Mouse (Mus musculus): ENCODE data around the gene Sorl1. TPM values are rescaled to one million over a fixed set of nuclear protein-coding genes. Genes with fewer than 3 reads are reported as not detected.

Sorl1 gene
- polyA plus RNA-seq, 1 experiment from 2014 or later: 9.6 TPM

DNA sequence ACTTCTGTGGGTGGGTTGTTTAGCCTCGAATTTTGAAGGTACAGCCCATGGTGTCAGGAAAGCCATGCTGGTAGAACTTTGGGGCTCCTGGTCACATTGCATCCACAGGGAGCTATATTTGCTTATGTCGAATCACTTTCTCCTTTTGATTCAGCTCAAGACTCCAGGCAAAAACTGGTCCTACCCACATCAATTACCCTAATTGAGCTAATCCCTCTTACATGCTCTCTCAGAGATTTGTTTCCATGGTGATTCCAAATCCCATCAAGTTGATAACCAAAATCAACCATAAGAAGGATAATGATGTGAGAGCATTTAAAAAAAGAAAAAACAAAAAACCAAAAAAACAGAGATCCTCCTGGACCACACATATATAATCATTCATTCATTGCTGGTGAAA, 75.6 kb downstream of the Sorl1 start:
- no peak for ATAC-seq (ENCODE audit: insufficient number of reproducible peaks, low FRiP score)
- Histone ChIP-seq H3K4me1 (replicated peaks) (peaks cover 20% of the 10 kb centered on the region), H3K9ac (no peak overlapping the region), H3K27ac (ENCODE audit: poor library complexity, severe bottlenecking) (no peak overlapping the region; the same call in 1 of the 2 replicates), H3K9me3 (replicated peaks) (0 out of 2 replicates have a peak, but pooled peaks cover 4% of the 10 kb centered on the region), H3K4me2 (peak overlapping the region; percentile 30; the same call in 1 of the 2 replicates), H3K36me3 (no peaks in the 10 kb centered on the region), H3K27me3 (replicated peaks) (peaks cover 10% of the 10 kb centered on the region; the same call in 1 of the 2 replicates), H3K4me3 (no peak overlapping the region)
- WGBS: 27% methylated on average over 2 of the region's 2 CpGs

DNA sequence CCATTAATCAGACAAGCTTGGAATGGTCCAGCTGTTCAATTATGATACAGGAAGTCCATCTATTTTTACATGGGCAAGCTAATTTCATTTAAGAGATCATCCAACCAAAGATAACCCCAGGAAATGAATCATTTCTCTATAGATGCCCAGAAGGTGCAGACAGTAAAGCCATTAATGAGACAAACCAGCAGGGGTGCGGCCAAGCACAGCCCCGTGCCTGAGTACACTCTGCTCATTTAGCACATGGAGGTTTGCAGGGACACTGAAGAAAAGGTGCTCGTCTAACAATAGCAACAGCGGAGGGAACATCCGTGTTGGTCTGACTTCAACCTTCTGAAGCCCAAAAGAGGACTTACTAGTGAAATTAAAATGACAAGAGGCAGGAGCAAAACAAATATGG, 76.3 kb downstream of the Sorl1 start:
- Histone ChIP-seq H3K9me3 (replicated peaks) (0 out of 2 replicates have a peak, but pooled peaks cover 4% of the 10 kb centered on the region), H3K36me3 (no peaks in the 10 kb centered on the region), H3K4me1 (replicated peaks) (peaks cover 16% of the 10 kb centered on the region), H3K4me3 (no peak overlapping the region), H3K9ac (no peak overlapping the region), H3K4me2 (peak overlapping the region; percentile 30; the same call in 1 of the 2 replicates), H3K27me3 (replicated peaks) (peaks cover 13% of the 10 kb centered on the region), H3K27ac (ENCODE audit: poor library complexity, severe bottlenecking) (no peak overlapping the region)
- no peak for ATAC-seq (ENCODE audit: insufficient number of reproducible peaks, low FRiP score)
- WGBS: 31% methylated on average over 5 of the region's 5 CpGs

DNA sequence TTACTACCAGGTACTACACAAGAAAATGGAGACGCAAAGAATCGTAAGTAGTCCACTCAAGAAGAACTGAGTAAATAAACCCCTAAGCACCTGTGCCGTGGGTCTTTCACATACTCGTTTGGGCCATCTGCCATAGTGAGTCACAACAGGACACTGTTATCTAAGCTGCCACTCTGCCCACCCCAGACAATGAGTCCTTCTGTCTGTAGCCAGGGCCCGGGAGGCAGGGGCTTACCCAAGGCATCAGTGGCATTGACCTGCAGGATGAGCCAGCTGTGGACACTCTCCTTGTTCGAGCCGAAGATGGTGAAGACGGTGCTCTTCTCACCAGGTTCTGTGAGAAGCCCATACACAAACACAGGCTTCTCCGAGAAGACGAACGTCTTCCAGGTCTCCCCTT, 77.8 kb downstream of the Sorl1 start:
- no peak for ATAC-seq (ENCODE audit: insufficient number of reproducible peaks, low FRiP score)
- WGBS: 76% methylated on average over 11 of the region's 11 CpGs
- H3K9me3 ChIP-seq (replicated peaks): 0 out of 2 replicates have a peak, but pooled peaks cover 4% of the 10 kb centered on the region

GRCm38 (mm10) chr9:42044651-42045050, 79.4 kb downstream of the Sorl1 start:
- ATAC-seq (ENCODE audit: insufficient number of reproducible peaks, low FRiP score): no peak
- Histone ChIP-seq H3K27ac (ENCODE audit: poor library complexity, severe bottlenecking) (no peak overlapping the region), H3K4me3 (no peak overlapping the region), H3K9ac (no peak overlapping the region), H3K27me3 (replicated peaks) (peaks cover 8% of the 10 kb centered on the region), H3K36me3 (no peaks in the 10 kb centered on the region), H3K4me2 (no peak overlapping the region), H3K9me3 (replicated peaks) (no peaks in the 10 kb centered on the region), H3K4me1 (replicated peaks) (peaks cover 9% of the 10 kb centered on the region)
- 93% methylated on average over 8 of the region's 8 CpGs for WGBS

More for the DNA sequence above, 77.8 kb downstream of the Sorl1 start:
- Histone ChIP-seq H3K27ac (ENCODE audit: poor library complexity, severe bottlenecking) (no peak overlapping the region), H3K4me3 (no peak overlapping the region), H3K4me1 (replicated peaks) (peaks cover 9% of the 10 kb centered on the region), H3K4me2 (no peak overlapping the region), H3K27me3 (replicated peaks) (peaks cover 13% of the 10 kb centered on the region), H3K36me3 (no peaks in the 10 kb centered on the region), H3K9ac (no peak overlapping the region)

DNA sequence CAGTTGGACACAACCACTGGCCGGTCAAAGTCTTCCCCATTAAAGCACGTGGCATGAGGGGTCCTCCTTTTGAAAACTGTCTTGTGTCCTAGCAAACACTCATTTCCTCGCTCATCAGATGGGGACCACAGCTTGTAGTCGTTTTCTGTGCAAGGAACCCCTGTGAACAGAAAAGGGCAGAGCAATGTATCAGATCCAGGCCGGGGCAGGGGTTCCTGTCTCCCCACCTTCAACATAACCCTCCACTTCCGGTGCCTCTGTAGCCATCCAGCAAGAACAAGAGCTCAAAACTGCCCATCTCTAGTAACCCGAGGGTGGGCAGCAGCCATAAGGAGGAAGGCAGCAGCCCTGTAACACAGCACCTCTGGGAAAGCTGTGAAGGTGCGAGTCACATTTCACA, 80.2 kb downstream of the Sorl1 start:
- no peak overlapping the region for H3K9ac ChIP-seq
- no peak overlapping the region for H3K4me3 ChIP-seq
- no peak overlapping the region for H3K4me2 ChIP-seq
- no peak overlapping the region for H3K27ac ChIP-seq (ENCODE audit: poor library complexity, severe bottlenecking)
- ATAC-seq (ENCODE audit: insufficient number of reproducible peaks, low FRiP score): no peak
- peaks cover 8% of the 10 kb centered on the region for H3K27me3 ChIP-seq (replicated peaks)
- H3K4me1 ChIP-seq (replicated peaks): peaks cover 9% of the 10 kb centered on the region
- H3K36me3 ChIP-seq: no peaks in the 10 kb centered on the region
- WGBS: 84% methylated on average over 8 of the region's 8 CpGs
- no peaks in the 10 kb centered on the region for H3K9me3 ChIP-seq (replicated peaks)

GRCm38 (mm10) chr9:42039000-42039992, 84.8 kb downstream of the Sorl1 start:
- 63% methylated on average over 18 of the region's 18 CpGs for WGBS
- no peak overlapping the region for H3K27ac ChIP-seq (ENCODE audit: poor library complexity, severe bottlenecking)
- ATAC-seq (ENCODE audit: insufficient number of reproducible peaks, low FRiP score): no peak
- H3K27me3 ChIP-seq (replicated peaks): peaks cover 4% of the 10 kb centered on the region; the same call in 1 of the 2 replicates
- no peak overlapping the region for H3K4me3 ChIP-seq
- H3K9ac ChIP-seq: no peak overlapping the region
- H3K4me1 ChIP-seq (replicated peaks): no peaks in the 10 kb centered on the region; the same call in 1 of the 2 replicates
- H3K36me3 ChIP-seq: no peaks in the 10 kb centered on the region
- H3K4me2 ChIP-seq: no peak overlapping the region
- H3K9me3 ChIP-seq (replicated peaks): no peaks in the 10 kb centered on the region

- Histone ChIP-seq H3K27me3 (replicated peaks) (no peaks in the 10 kb centered on the region), H3K36me3 (no peaks in the 10 kb centered on the region), H3K27ac (ENCODE audit: poor library complexity, severe bottlenecking) (no peak overlapping the region), H3K4me2 (no peak overlapping the region), H3K4me1 (replicated peaks) (no peaks in the 10 kb centered on the region; the same call in 1 of the 2 replicates), H3K9me3 (replicated peaks) (no peaks in the 10 kb centered on the region), H3K9ac (no peak overlapping the region), H3K4me3 (no peak overlapping the region)
- ATAC-seq (ENCODE audit: insufficient number of reproducible peaks, low FRiP score): no peak
- 91% methylated on average over 11 of the region's 11 CpGs for WGBS
Observed at GRCm38 (mm10) chr9:42036885-42037284, 87.2 kb downstream of the Sorl1 start.

DNA sequence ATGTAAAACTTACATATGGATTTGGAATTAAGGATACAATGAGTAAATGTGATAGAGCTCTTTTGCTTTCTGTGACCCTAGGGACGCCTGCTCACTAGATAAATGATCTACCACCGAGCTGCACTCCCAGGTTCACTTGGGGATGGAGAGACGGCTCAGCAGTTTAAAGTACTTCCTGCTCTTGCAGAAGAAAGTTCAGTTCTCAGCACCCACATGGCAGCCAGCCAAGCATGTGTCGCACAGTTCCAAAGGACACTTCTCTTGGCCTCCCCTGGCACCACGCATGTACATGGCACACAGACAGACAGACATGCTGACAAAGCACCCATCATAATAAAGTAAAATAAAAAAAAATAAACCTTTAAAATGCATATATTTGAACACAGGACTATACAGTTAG, 88.1 kb downstream of the Sorl1 start:
- WGBS: 53% methylated on average over 5 of the region's 5 CpGs
- H3K27me3 ChIP-seq (replicated peaks): no peaks in the 10 kb centered on the region
- H3K9ac ChIP-seq: no peak overlapping the region
- no peaks in the 10 kb centered on the region for H3K9me3 ChIP-seq (replicated peaks)
- ATAC-seq (ENCODE audit: insufficient number of reproducible peaks, low FRiP score): no peak
- no peaks in the 10 kb centered on the region for H3K36me3 ChIP-seq
- no peak overlapping the region for H3K4me3 ChIP-seq
- H3K4me2 ChIP-seq: no peak overlapping the region
- H3K27ac ChIP-seq (ENCODE audit: poor library complexity, severe bottlenecking): no peak overlapping the region
- no peaks in the 10 kb centered on the region; the same call in 1 of the 2 replicates for H3K4me1 ChIP-seq (replicated peaks)

DNA sequence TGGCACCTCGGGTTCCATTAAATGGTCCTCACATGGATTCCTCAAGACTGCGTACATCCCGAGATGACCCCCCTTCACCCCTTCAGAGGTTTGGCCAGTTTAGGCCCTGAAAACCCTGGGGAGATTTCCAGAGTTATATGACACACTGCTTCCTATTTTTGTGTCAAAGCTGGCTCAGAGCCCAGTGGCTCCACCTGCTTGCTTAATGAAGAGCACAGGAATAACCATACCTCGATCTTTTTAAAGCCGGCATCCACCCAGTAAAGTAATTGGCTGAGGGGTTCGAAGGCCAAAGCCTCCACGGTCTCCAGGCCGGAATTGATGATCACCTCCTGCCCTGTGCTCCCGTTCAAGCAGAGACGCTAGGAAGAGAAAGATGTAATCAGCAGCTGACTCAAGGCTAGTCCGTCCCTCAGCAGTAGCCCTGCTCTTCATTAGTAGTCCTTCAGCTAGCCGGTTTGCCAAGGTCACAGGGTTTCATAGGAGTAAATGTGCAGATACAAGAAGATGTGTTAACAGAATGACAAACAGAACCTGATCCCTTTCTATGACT, 88.8 kb downstream of the Sorl1 start:
- no peak overlapping the region for H3K9ac ChIP-seq
- no peak overlapping the region for H3K4me3 ChIP-seq
- no peaks in the 10 kb centered on the region for H3K27me3 ChIP-seq (replicated peaks)
- no peak overlapping the region for H3K4me2 ChIP-seq
- 71% methylated on average over 12 of the region's 12 CpGs for WGBS
- H3K9me3 ChIP-seq (replicated peaks): no peaks in the 10 kb centered on the region
- no peak overlapping the region for H3K27ac ChIP-seq (ENCODE audit: poor library complexity, severe bottlenecking)
- no peaks in the 10 kb centered on the region for H3K36me3 ChIP-seq
- ATAC-seq (ENCODE audit: insufficient number of reproducible peaks, low FRiP score): no peak
- H3K4me1 ChIP-seq (replicated peaks): no peaks in the 10 kb centered on the region; the same call in 1 of the 2 replicates

DNA sequence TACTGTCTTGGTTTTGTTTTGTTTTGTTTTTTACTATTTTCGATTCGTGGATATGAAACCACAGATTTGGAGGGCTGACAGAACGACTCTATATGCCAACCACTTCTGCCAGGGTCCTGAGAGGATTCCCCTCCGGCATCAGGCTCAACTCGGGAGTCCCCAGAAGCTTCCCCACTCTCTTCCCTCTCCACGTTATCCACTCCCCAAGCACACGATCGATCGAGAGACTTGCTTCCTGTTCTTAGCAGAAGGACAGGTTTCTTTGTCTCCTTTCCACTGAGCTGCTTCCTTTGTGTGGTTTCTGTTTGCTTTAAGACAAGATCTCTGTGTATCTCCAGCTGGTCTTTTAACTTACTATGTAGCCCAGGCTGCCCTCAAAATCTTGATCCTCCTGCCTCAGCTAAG, 90.0 kb downstream of the Sorl1 start:
- 55% methylated on average over 9 of the region's 9 CpGs for WGBS
- H3K9me3 ChIP-seq (replicated peaks): no peaks in the 10 kb centered on the region
- no peak overlapping the region for H3K27ac ChIP-seq (ENCODE audit: poor library complexity, severe bottlenecking)
- no peak overlapping the region for H3K4me2 ChIP-seq
- no peaks in the 10 kb centered on the region for H3K27me3 ChIP-seq (replicated peaks)
- no peak for ATAC-seq (ENCODE audit: insufficient number of reproducible peaks, low FRiP score)
- no peaks in the 10 kb centered on the region; the same call in 1 of the 2 replicates for H3K4me1 ChIP-seq (replicated peaks)
- no peak overlapping the region for H3K4me3 ChIP-seq
- no peak overlapping the region for H3K9ac ChIP-seq
- H3K36me3 ChIP-seq: no peaks in the 10 kb centered on the region

Measured in heart, embryonic 12.5 days (tissue).